Mouse (Mus musculus): ENCODE measurements around the gene Rilp.

Gene Rilp

DNA sequence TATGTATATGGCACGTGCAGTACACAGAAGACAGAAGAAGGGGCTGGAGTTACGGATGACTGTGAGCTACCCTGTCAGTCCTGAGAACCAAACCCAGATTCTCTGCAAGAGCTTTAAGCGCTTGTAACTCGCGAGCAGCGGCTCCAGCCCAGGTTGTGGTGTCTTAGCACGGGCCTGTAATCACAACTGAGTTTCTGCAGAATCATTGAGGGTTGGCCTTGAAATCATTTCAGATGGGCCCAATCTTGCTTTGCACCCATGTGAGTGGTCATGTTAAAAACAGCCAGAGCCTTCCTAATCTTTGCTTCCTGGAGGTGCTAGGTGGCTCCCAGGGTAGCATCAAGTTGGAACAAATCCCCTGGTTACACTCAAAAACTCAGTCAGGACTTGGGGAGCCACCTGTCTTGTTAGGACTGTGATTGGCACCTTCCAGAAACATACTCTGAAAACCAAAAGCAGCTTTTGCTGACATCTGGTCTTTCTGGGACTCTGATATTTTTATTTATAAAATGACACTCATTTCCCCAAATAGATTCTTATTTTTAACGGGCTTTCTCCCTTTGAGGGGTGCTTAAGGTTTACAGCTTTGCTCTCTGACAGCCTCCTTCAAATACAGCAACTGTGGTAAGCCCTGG, 50.1 kb downstream of the Rilp start:
- no peak for DNase-seq

DNA sequence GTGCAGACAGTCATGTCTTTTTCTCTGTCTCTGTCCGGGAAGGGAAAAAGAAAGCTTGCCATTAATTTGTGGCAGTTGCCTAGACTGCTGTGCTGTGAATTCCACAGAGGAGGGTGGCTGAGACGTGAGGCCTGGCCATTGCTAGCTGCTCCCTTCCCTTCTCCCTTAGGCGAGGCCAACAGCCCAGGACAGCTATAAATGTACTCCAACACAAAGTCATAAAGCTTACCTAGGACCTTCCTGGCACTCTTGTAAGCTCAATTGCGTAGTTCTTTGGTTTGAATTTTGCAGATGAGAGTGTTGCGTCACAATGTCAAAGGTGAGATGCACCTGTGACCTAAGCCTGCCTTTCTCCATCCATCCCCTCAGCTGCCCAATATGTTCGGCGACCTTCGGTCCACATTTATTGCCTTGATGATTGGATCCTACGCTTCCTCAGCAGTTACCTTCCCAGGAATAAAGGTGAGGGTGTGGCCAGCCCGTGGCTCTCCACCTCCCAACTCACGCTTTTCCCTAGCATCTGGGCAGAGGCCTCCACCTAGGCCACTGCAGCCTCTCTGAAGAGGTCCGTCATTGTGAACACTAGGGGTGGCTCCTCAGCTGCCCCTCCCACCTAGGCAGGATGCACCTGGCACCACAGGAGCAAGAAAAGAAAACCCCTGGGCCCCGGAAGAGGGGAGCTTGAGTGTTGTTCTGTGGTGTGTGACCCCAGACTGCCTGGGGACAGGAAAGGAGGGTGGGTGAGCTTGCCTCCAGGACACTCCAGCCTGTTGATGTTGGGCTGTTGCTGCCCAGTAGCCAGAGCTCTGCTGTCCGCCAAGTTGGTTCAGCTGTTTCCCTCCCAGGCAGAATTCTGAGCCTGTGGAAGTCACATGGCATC, 50.9 kb downstream of the Rilp start:
- DNase-seq = no peak

DNA sequence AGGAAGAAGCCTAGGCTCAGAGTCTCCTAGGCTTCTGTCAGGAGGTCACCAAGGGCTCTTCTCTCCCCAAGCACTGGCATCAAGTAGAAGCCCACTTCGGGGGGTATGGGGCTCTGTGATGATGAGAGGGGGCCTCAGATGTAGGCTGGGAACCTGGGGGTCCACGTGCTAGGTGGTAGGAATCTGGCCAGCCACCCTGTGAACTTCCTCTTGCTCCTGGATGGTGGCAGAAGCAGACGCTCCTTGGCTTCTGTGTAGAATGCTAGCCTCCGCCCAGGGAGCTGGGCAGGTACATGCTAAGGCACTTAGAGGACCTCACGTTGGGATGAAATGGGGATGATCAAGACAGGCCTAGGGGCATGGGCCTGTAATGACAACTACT, 51.5 kb downstream of the Rilp start:
- no peak for DNase-seq

Data from cerebellum, adult 8-10 months (tissue).